Mouse (Mus musculus): ENCODE measurements around the gene Gm17617.

Gene Gm17617

DNA sequence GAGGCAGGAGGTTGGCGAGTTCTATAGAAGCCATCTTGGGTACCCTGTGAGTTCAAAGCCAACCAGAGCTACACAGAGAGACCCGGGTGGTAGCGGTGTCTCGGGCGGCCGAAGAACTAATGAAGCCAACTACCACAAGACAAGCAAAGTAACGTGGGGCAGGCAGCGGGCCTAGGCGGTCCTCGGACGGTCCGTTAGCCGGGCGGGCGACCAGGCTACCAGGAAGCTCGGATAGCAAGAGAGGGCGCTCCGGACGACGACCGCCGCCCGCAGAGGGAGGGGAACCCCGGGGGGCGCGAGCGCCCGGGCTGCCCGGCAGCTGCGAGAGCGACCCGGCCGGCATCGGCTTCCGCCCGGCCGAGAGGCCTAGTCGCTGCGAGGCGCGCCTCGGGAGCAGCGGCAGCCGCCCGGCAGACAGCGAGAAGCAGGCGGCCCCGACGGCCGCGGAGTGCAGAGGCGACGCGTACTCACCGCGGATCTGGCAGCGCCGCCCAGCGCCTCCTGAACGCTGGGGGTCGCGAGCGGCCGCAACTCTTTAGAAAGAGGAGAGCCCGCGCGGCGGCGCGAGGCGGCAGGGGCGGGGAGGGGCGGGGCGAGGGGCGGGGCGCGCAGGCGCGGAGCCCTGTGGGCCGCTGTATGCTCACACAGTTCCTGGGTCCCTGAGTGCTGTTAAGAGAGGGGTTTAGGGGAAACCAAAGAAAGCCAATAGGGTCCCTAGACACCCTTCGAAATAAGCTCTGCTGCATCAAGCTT, 33.4 kb downstream of the Gm17617 start, which contains the start of gene Uimc1:
TSS of gene Uimc1 (minus strand) at position 575 of the 753 bp plus-strand sequence.
- no peak for TF ChIP-seq GATA4 (IDR thresholded peaks at IDR 0.05; ENCODE audit: insufficient replicate concordance, low read length)

DNA sequence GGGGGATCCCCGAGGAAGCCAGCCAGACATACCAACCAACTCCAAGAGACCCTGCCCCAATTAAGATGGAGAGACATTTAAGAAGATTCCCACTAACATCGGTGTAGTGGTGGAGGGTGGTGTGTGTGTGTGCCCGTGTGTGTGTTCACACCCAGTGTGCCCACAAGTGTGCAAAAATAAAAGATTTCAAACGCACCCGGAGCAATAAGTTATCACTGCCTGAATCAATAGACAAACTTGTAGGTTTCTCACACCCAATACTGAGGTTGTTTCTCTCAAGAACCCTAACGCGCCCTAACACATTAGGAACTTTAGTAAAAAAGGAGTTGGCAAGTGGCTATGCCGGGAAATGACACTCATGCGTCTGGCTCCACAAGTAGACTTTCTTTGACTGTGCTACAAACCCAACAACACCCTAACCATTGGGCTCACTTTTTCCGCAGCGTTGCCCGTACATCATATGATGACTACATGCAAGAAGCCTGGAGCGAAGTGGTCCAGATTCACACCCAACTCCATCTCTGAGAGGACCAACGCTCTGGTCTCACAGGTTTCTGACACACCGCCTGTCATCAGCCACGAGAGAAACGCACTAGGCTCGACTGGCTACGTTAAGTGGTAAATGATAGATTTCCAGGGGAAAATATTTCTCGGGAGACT, 34.2 kb downstream of the Gm17617 start:
- no peak for TF ChIP-seq GATA4 (IDR thresholded peaks at IDR 0.05; ENCODE audit: insufficient replicate concordance, low read length)

DNA sequence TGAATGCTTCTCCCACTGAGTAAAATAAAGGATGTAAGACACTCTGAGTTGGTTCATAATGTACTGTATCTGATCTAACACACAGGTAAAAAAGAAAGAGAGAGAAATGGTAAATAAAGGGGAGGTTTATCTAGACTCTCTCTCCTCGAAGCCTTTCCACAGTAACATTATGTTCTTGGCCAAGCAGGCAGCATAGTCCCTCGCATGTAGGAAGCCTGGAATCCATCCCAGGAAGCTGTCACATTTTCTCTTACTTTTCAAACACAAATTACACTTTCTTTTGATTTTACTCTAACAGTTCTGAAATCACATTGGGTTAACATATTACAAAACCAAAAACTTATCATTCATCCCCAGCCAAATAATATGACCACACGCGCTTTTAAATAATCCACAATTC, 40.8 kb downstream of the Gm17617 start:
- TF ChIP-seq GATA4 (IDR thresholded peaks at IDR 0.05; ENCODE audit: insufficient replicate concordance, low read length) = no peak
